Mouse (Mus musculus) heart, embryonic 16.5 days (tissue): ENCODE measurements at regions not wholly inside any gene's neighbourhood (a gene's known extent, or its start where the extent isn't known, plus 50 kb on each side); places are given as distances from the start of the nearest gene placed in this dataset.

ENCODE experiments used
- ATAC-seq: fragments of 200-750 bp; cut with Nextera tagmentation; replicated peaks from 2 replicates; pipeline ENCODE4 v1.8.0; 2017; ENCODE audit warnings: moderate number of reproducible peaks; ENCODE audit not compliant: insufficient read depth, low FRiP score; ENCODE audit errors: extremely low read depth
- H3K27ac ChIP-seq: fragments of 300-500 bp; sonication (generic); 2 replicates; pipeline ENCODE4 v1.5.1; 2014; ENCODE audit warnings: mild to moderate bottlenecking, low read length, control low read depth, moderate library complexity
- H3K27me3 ChIP-seq: fragments of 300-500 bp; sonication (generic); 2 replicates; pipeline ENCODE4 v1.6.1; 2014; ENCODE audit warnings: low read length, mixed read lengths; ENCODE audit not compliant: control insufficient read depth, insufficient read depth
- H3K36me3 ChIP-seq: fragments of 300-500 bp; sonication (generic); 2 replicates; pipeline ENCODE4 v1.6.1; 2014; ENCODE audit not compliant: control insufficient read depth, insufficient read depth
- H3K4me1 ChIP-seq: fragments of 300-500 bp; sonication (generic); 2 replicates; pipeline ENCODE4 v1.6.1; 2014; ENCODE audit warnings: low read length, mixed read lengths; ENCODE audit not compliant: control insufficient read depth, insufficient read depth
- H3K4me2 ChIP-seq: fragments of 300-500 bp; sonication (generic); 2 replicates; pipeline ENCODE4 v1.6.1; 2014; ENCODE audit warnings: low read depth, mild to moderate bottlenecking, control low read depth, low read length
- H3K4me3 ChIP-seq: fragments of 300-500 bp; sonication (generic); 2 replicates; pipeline ENCODE4 v1.5.1; 2014; ENCODE audit warnings: mild to moderate bottlenecking, control low read depth, low read length
- H3K9ac ChIP-seq: fragments of 300-500 bp; sonication (generic); 2 replicates; pipeline ENCODE4 v1.6.1; 2014; ENCODE audit warnings: low read length, control low read depth
- H3K9me3 ChIP-seq: fragments of 300-500 bp; sonication (generic); replicated peaks from 2 replicates; pipeline ENCODE4 v1.6.1; 2016; ENCODE audit warnings: low read length; ENCODE audit not compliant: control insufficient read depth
- WGBS: fragments of 180-500 bp; shearing (Covaris S2); extraction: QIAGEN DNeasy Blood & Tissue Kit; methylation state at CpG from one replicate; pipeline ENCODE4 v1.1.7; 2014; 5-methylcytosine and 5-hydroxymethylcytosine counted together

GRCm38 (mm10) chr2:159422281-159422937 is 627.8 kb downstream of the Dhx35 start:
- Histone ChIP-seq H3K9ac (no peak overlapping the region), H3K9me3 (no peaks in the 10 kb centered on the region), H3K36me3 (no peaks in the 10 kb centered on the region), H3K27me3 (no peaks in the 10 kb centered on the region), H3K27ac (no peak overlapping the region), H3K4me1 (no peaks in the 10 kb centered on the region), H3K4me2 (no peak overlapping the region), H3K4me3 (no peak overlapping the region)
- 34% methylated on average over 7 of the region's 7 CpGs for WGBS
- ATAC-seq = no peak

- no peak overlapping the region for H3K9ac ChIP-seq
- no peaks in the 10 kb centered on the region for H3K4me1 ChIP-seq
- no peak overlapping the region for H3K4me2 ChIP-seq
- H3K9me3 ChIP-seq = no peaks in the 10 kb centered on the region
- H3K27ac ChIP-seq = no peak overlapping the region
- H3K4me3 ChIP-seq = no peak overlapping the region
- H3K27me3 ChIP-seq = no peaks in the 10 kb centered on the region
- no peaks in the 10 kb centered on the region for H3K36me3 ChIP-seq
- 31% methylated on average over 1 of the region's 1 CpGs for WGBS
- ATAC-seq = no peak
Observed at GRCm38 (mm10) chr2:159428201-159428600, 633.6 kb downstream of the Dhx35 start.

GRCm38 (mm10) chr2:159430577-159431329 is 636.1 kb downstream of the Dhx35 start:
- H3K4me2 ChIP-seq = no peak overlapping the region
- no peak overlapping the region for H3K4me3 ChIP-seq
- no peaks in the 10 kb centered on the region for H3K36me3 ChIP-seq
- H3K9ac ChIP-seq = no peak overlapping the region
- 66% methylated on average over 5 of the region's 5 CpGs for WGBS
- no peaks in the 10 kb centered on the region for H3K4me1 ChIP-seq
- H3K9me3 ChIP-seq = peaks cover 6% of the 10 kb centered on the region; the same call in 1 of the 2 replicates
- H3K27me3 ChIP-seq = no peaks in the 10 kb centered on the region
- no peak overlapping the region for H3K27ac ChIP-seq
- ATAC-seq = no peak

- ATAC-seq = no peak
- Histone ChIP-seq H3K4me3 (no peak overlapping the region), H3K27ac (no peak overlapping the region), H3K27me3 (no peaks in the 10 kb centered on the region), H3K9me3 (peaks cover 3% of the 10 kb centered on the region; the same call in 1 of the 2 replicates), H3K36me3 (no peaks in the 10 kb centered on the region), H3K4me2 (no peak overlapping the region), H3K9ac (no peak overlapping the region), H3K4me1 (no peaks in the 10 kb centered on the region)
- 76% methylated on average over 6 of the region's 6 CpGs for WGBS
Observed at GRCm38 (mm10) chr2:159438961-159439360, 644.4 kb downstream of the Dhx35 start.

GRCm38 (mm10) chr2:159443581-159443980 is 649.0 kb downstream of the Dhx35 start:
- Histone ChIP-seq H3K4me2 (no peak overlapping the region), H3K27me3 (no peaks in the 10 kb centered on the region), H3K4me3 (no peak overlapping the region), H3K27ac (no peak overlapping the region), H3K4me1 (no peaks in the 10 kb centered on the region), H3K9me3 (no peaks in the 10 kb centered on the region), H3K9ac (no peak overlapping the region), H3K36me3 (no peaks in the 10 kb centered on the region)
- WGBS = 33% methylated on average over 8 of the region's 8 CpGs
- no peak for ATAC-seq

GRCm38 (mm10) chr2:159446434-159446833 is 651.8 kb downstream of the Dhx35 start:
- Histone ChIP-seq H3K9me3 (no peaks in the 10 kb centered on the region), H3K4me1 (no peaks in the 10 kb centered on the region), H3K27me3 (no peaks in the 10 kb centered on the region), H3K4me2 (no peak overlapping the region), H3K36me3 (no peaks in the 10 kb centered on the region), H3K27ac (no peak overlapping the region), H3K9ac (no peak overlapping the region), H3K4me3 (no peak overlapping the region)
- no peak for ATAC-seq
- WGBS = 73% methylated on average over 5 of the region's 5 CpGs

- Histone ChIP-seq H3K36me3 (no peaks in the 10 kb centered on the region), H3K4me1 (no peaks in the 10 kb centered on the region), H3K27ac (no peak overlapping the region), H3K27me3 (no peaks in the 10 kb centered on the region), H3K9ac (no peak overlapping the region), H3K4me2 (no peak overlapping the region), H3K4me3 (no peak overlapping the region), H3K9me3 (no peaks in the 10 kb centered on the region)
- no peak for ATAC-seq
- 61% methylated on average over 5 of the region's 5 CpGs for WGBS
Observed at GRCm38 (mm10) chr2:159446886-159447285, 652.3 kb downstream of the Dhx35 start.

- WGBS = 88% methylated on average over 5 of the region's 5 CpGs
- Histone ChIP-seq H3K4me2 (no peak overlapping the region), H3K27me3 (no peaks in the 10 kb centered on the region), H3K27ac (no peak overlapping the region), H3K36me3 (no peaks in the 10 kb centered on the region), H3K9me3 (no peaks in the 10 kb centered on the region), H3K4me3 (no peak overlapping the region), H3K4me1 (no peaks in the 10 kb centered on the region), H3K9ac (no peak overlapping the region)
- ATAC-seq = no peak
Observed at GRCm38 (mm10) chr2:159448976-159449375, 654.4 kb downstream of the Dhx35 start.

GRCm38 (mm10) chr2:159451439-159451838 is 656.8 kb downstream of the Dhx35 start:
- Histone ChIP-seq H3K36me3 (no peaks in the 10 kb centered on the region), H3K9me3 (no peaks in the 10 kb centered on the region), H3K4me1 (no peaks in the 10 kb centered on the region), H3K9ac (no peak overlapping the region), H3K4me3 (no peak overlapping the region), H3K4me2 (no peak overlapping the region), H3K27ac (no peak overlapping the region), H3K27me3 (no peaks in the 10 kb centered on the region)
- 54% methylated on average over 9 of the region's 9 CpGs for WGBS
- no peak for ATAC-seq
